Mouse (Mus musculus): ENCODE results near the gene Pdzd7. TPM values are rescaled to one million over a fixed set of nuclear protein-coding genes. Genes with fewer than 3 reads are reported as not detected.

The Pdzd7 gene
- polyA plus RNA-seq, 1 experiment from 2014 or later = not detected

DNA sequence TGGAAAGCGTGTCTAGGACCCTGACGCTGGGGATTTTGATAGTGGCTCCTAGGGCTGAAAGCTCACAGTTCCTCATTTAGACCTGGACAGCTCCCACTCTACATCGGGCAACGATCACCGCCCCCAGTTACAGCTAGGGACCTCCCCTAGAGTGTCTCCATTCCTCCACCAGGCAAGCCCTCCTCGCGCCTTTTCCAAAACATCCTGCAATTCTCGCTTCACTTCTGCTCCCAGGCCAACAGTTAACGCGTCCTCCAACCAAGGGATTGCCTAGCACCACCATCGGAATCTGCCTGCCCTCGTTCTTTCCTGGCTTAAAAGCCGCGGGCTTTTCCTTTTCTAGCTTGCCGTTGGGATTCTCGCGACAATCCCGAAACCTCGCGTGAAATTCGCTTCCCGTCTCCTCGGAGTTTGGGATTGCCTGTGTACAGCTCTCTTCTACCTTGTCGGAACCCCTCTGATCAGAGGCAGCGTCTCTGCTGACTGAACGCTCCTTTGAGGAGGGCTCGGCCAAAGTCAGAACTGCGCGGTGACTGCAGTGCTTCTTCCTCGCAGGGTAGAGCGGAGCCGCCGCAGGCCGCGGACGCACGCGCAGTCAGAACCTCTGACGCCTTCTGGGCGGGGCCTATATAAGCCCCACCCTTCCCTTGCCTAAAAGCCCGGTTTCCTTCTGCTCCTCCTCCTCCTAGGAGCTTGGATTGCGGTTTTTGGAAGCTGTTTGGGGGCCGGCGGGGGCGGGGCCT lies 29.2 kb upstream of the Pdzd7 start, which contains the start of gene Kazald1:
TSS of gene Kazald1 (plus strand) at position 662 of the 743 bp plus-strand sequence.
- 0 out of 2 replicates have a peak, but pooled peaks have one; percentile 1 for TF ChIP-seq CTCF (IDR thresholded peaks at IDR 0.05; ENCODE audit: low read depth)
- TF ChIP-seq EP300 (IDR thresholded peaks at IDR 0.05; ENCODE audit: low read depth) = peak; percentile 68; the same call in 1 of the 2 replicates
- WGBS (ENCODE audit: insufficient replicate concordance) = under 1% methylated on average over 45 of the region's 45 CpGs
- H3K4me1 ChIP-seq (ENCODE audit: insufficient read depth) = peaks cover 30% of the 10 kb centered on the region

DNA sequence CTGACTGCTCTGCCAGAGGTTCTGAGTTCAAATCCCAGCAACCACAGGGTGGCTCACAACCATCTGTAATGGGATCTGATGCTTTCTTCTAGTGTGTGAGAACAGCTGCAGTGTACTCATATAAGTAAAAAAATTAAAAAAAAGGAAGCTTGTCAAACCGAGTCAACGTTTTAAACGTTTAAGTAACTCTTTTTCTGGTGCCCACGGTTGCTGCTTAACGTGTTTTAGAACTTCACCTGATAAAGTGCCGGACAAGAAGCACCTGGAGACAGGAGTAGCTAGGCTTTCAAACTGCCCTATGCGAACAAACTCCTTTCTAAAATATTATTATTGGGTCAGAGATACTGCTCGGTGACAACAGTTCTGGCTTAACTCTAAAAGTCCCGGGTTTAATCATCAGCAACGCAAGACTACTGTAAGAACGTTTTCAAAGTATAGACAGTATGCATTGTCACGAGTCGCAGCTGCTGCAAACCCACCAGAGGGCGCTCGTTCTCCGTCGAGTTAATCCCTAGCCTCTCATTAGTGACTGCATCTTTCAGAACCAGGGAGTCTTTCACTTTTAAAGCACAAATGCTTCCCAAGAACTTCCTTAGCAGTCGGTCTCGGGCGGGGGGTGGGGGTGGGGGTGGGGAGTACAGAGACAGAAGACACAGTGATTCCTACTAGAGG lies 28.5 kb upstream of the Pdzd7 start:
- 6% methylated on average over 20 of the region's 20 CpGs for WGBS (ENCODE audit: insufficient replicate concordance)
- Histone ChIP-seq H3K36me3 (replicated peaks; ENCODE audit: insufficient read depth, low read length) (no peaks in the 10 kb centered on the region), H3K27me3 (ENCODE audit: insufficient read depth, low read length) (peaks cover 30% of the 10 kb centered on the region), H3K4me3 (ENCODE audit: low read depth, low read length) (peak overlapping the region; percentile 58), H3K4me1 (ENCODE audit: insufficient read depth) (peaks cover 26% of the 10 kb centered on the region), H3K9ac (replicated peaks) (peak overlapping the region; percentile 77), H3K4me2 (ENCODE audit: low read depth, low read length) (peak overlapping the region; percentile 91), H3K27ac (ENCODE audit: low read depth) (peak overlapping the region; percentile 89), H3K9me3 (ENCODE audit: low read length) (no peaks in the 10 kb centered on the region)
- TF ChIP-seq EP300 (IDR thresholded peaks at IDR 0.05; ENCODE audit: low read depth) (no peak), CTCF (IDR thresholded peaks at IDR 0.05; ENCODE audit: low read depth) (peak; percentile 93)
- DNase-seq = peak; percentile 92
- peak; percentile 54 for ATAC-seq

More for the DNA sequence above, 29.2 kb upstream of the Pdzd7 start, which contains the start of gene Kazald1:
- Histone ChIP-seq H3K36me3 (replicated peaks; ENCODE audit: insufficient read depth, low read length) (no peaks in the 10 kb centered on the region), H3K4me2 (ENCODE audit: low read depth, low read length) (peak within 1 kb of the TSS; percentile 91), H3K27ac (ENCODE audit: low read depth) (peak within 1 kb of the TSS; percentile 89), H3K9ac (replicated peaks) (peak within 1 kb of the TSS; percentile 77), H3K9me3 (ENCODE audit: low read length) (no peaks in the 10 kb centered on the region), H3K4me3 (ENCODE audit: low read depth, low read length) (peak within 1 kb of the TSS; percentile 58), H3K27me3 (ENCODE audit: insufficient read depth, low read length) (peaks cover 38% of the 10 kb centered on the region)
- ATAC-seq = peak; percentile 90
- peak; percentile 94 for DNase-seq

DNA sequence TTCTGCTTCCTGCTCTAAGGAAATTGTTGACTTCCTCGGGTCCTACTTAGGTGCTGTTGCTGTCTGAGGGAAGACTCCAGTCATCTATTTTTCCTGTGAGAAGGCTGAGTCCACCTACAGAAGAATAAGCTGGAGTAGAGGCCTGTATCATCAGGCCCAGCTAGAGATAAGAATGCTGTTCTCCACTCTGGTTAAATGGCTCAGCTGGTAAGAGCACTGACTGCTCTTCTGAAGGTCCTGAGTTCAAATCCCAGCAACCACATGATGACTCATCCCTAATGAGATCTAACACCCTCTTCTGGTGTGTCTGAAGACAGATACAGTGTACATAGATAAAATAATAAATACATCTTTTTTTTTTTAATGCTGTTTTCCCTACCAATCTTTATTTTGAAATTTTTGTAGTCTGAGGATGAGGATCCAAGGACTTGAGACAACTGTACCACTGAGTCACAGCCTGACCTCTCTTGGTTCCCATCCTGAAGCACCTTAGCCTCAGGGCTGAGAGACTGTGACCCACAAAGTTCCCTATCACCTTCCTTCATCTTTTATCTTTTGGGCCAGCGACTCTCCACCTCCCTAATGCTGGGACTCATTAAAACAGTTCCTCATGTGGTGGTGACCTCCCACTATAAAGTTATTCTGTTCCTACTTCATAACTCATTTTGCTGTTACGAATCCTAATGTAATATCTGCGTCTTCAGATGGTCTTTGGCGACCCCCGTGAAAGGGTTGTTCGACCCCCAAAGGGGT lies 22.4 kb upstream of the Pdzd7 start:
- no peak overlapping the region for H3K4me3 ChIP-seq (ENCODE audit: low read depth, low read length)
- no peak overlapping the region for H3K27ac ChIP-seq (ENCODE audit: low read depth)
- no peak overlapping the region for H3K9ac ChIP-seq (replicated peaks)
- DNase-seq (no peak), ATAC-seq (no peak)
- H3K36me3 ChIP-seq (replicated peaks; ENCODE audit: insufficient read depth, low read length) = no peaks in the 10 kb centered on the region
- no peak for TF ChIP-seq CTCF (IDR thresholded peaks at IDR 0.05; ENCODE audit: low read depth)
- no peak for TF ChIP-seq EP300 (IDR thresholded peaks at IDR 0.05; ENCODE audit: low read depth)
- H3K4me2 ChIP-seq (ENCODE audit: low read depth, low read length) = no peak overlapping the region
- WGBS (ENCODE audit: insufficient replicate concordance) = 57% methylated on average over 7 of the region's 7 CpGs
- peaks cover 15% of the 10 kb centered on the region for H3K4me1 ChIP-seq (ENCODE audit: insufficient read depth)
- peaks cover 36% of the 10 kb centered on the region for H3K27me3 ChIP-seq (ENCODE audit: insufficient read depth, low read length)
- H3K9me3 ChIP-seq (ENCODE audit: low read length) = no peaks in the 10 kb centered on the region

DNA sequence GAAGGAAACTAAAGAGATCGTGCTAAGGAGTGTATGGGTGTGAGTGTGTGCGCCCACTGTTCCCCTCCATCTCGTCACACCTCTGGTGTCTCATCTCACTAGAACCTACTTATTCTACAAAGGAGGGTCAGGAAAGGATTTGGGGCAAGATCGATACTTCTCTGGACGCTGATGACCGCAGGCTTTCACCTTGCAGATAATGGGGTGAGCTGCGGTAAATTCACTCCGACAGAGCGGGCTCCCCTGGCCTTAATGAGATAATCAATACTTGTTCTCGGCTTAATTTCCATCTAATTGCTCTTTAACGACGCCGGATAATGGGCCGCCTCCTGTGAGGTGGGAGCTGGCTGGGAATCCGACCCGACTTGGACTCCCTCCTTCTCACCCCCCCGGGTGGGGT lies 21.7 kb upstream of the Pdzd7 start:
- TF ChIP-seq CTCF (IDR thresholded peaks at IDR 0.05; ENCODE audit: low read depth) (no peak), EP300 (IDR thresholded peaks at IDR 0.05; ENCODE audit: low read depth) (no peak)
- peaks cover 36% of the 10 kb centered on the region for H3K27me3 ChIP-seq (ENCODE audit: insufficient read depth, low read length)

DNA sequence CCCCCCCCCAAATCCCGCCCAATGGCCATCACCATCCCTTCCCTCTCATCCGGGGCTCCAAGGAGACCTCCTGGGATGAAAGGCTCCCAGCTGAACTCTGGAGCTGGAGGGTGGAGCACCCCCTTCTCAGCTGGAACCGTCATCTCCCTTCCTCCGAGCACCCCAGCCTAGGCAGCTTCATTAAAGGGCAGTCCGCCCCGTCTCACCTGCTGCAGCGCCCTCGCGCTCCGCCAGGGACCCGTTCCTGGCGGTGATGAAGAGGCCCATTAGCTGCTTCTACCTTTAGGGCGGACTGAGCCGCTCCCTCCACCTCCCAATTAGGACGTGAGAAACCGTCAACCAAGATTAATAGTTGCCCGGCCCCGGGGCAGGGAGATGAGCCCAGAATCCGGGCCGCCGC lies 19.7 kb upstream of the Pdzd7 start:
- H3K4me3 ChIP-seq (ENCODE audit: low read depth, low read length) = no peak overlapping the region
- 24% methylated on average over 20 of the region's 21 CpGs for WGBS (ENCODE audit: insufficient replicate concordance)
- no peaks in the 10 kb centered on the region for H3K9me3 ChIP-seq (ENCODE audit: low read length)
- H3K4me1 ChIP-seq (ENCODE audit: insufficient read depth) = peaks cover 9% of the 10 kb centered on the region; the same call in 1 of the 2 replicates
- no peak overlapping the region for H3K27ac ChIP-seq (ENCODE audit: low read depth)
- DNase-seq (no peak), ATAC-seq (no peak)
- H3K4me2 ChIP-seq (ENCODE audit: low read depth, low read length) = no peak overlapping the region
- no peak overlapping the region for H3K9ac ChIP-seq (replicated peaks)
- H3K27me3 ChIP-seq (ENCODE audit: insufficient read depth, low read length) = peaks cover 36% of the 10 kb centered on the region
- no peak for TF ChIP-seq EP300 (IDR thresholded peaks at IDR 0.05; ENCODE audit: low read depth)
- TF ChIP-seq CTCF (IDR thresholded peaks at IDR 0.05; ENCODE audit: low read depth) = no peak
- H3K36me3 ChIP-seq (replicated peaks; ENCODE audit: insufficient read depth, low read length) = no peaks in the 10 kb centered on the region

More for the DNA sequence above, 21.7 kb upstream of the Pdzd7 start:
- DNase-seq (no peak), ATAC-seq (no peak)
- H3K4me3 ChIP-seq (ENCODE audit: low read depth, low read length) = no peak overlapping the region
- no peak overlapping the region for H3K4me2 ChIP-seq (ENCODE audit: low read depth, low read length)
- H3K4me1 ChIP-seq (ENCODE audit: insufficient read depth) = peaks cover 15% of the 10 kb centered on the region
- no peaks in the 10 kb centered on the region for H3K36me3 ChIP-seq (replicated peaks; ENCODE audit: insufficient read depth, low read length)
- no peak overlapping the region for H3K9ac ChIP-seq (replicated peaks)
- no peak overlapping the region for H3K27ac ChIP-seq (ENCODE audit: low read depth)
- H3K9me3 ChIP-seq (ENCODE audit: low read length) = no peaks in the 10 kb centered on the region
- WGBS (ENCODE audit: insufficient replicate concordance) = 58% methylated on average over 17 of the region's 17 CpGs
